Mouse (Mus musculus) neural tube, embryonic 14.5 days (tissue): ENCODE measurements at regions not wholly inside any gene's neighbourhood (a gene's known extent, or its start where the extent isn't known, plus 50 kb on each side); places are given as distances from the start of the nearest gene placed in this dataset.

Source experiments
- ATAC-seq: fragments of 200-750 bp; cut with Nextera tagmentation; 2 replicates; pipeline ENCODE4 v1.8.0; 2017; ENCODE audit warnings: low read depth, mild to moderate bottlenecking, moderate TSS enrichment, moderate library complexity
- H3K27ac ChIP-seq: fragments of 300-500 bp; sonication (generic); 2 replicates; pipeline ENCODE4 v1.5.1; 2014; ENCODE audit warnings: low read depth, mild to moderate bottlenecking, control low read depth, low read length, moderate library complexity, mixed read lengths
- H3K27me3 ChIP-seq: fragments of 300-500 bp; sonication (generic); 2 replicates; pipeline ENCODE4 v1.6.1; 2014; ENCODE audit warnings: low read length; ENCODE audit not compliant: control insufficient read depth, insufficient read depth
- H3K36me3 ChIP-seq: fragments of 300-500 bp; sonication (generic); 2 replicates; pipeline ENCODE4 v1.6.1; 2014; ENCODE audit warnings: low read length, mixed read lengths; ENCODE audit not compliant: control insufficient read depth, insufficient read depth
- H3K4me1 ChIP-seq: fragments of 300-500 bp; sonication (generic); 2 replicates; pipeline ENCODE4 v1.6.1; 2014; ENCODE audit warnings: low read length; ENCODE audit not compliant: control insufficient read depth, insufficient read depth
- H3K4me2 ChIP-seq: fragments of 300-500 bp; sonication (generic); 2 replicates; pipeline ENCODE4 v1.6.1; 2014; ENCODE audit warnings: mild to moderate bottlenecking, low read depth, low read length, control low read depth
- H3K4me3 ChIP-seq: fragments of 300-500 bp; sonication (generic); 2 replicates; pipeline ENCODE4 v1.5.1; 2014; ENCODE audit warnings: low read depth, low read length, control low read depth, mixed read lengths
- H3K9ac ChIP-seq: fragments of 300-500 bp; sonication (generic); replicated peaks from 2 replicates; pipeline ENCODE4 v1.6.1; 2014; ENCODE audit warnings: low read depth, mild to moderate bottlenecking, control low read depth, low read length, mixed read lengths
- H3K9me3 ChIP-seq: fragments of 300-500 bp; sonication (generic); 2 replicates; pipeline ENCODE4 v1.6.1; 2016; ENCODE audit warnings: low read length; ENCODE audit not compliant: control insufficient read depth
- WGBS: fragments of 180-500 bp; shearing (Covaris S2); extraction: QIAGEN DNeasy Blood & Tissue Kit; methylation state at CpG from one replicate; pipeline ENCODE4 v1.1.7; 2014; 5-methylcytosine and 5-hydroxymethylcytosine counted together

DNA sequence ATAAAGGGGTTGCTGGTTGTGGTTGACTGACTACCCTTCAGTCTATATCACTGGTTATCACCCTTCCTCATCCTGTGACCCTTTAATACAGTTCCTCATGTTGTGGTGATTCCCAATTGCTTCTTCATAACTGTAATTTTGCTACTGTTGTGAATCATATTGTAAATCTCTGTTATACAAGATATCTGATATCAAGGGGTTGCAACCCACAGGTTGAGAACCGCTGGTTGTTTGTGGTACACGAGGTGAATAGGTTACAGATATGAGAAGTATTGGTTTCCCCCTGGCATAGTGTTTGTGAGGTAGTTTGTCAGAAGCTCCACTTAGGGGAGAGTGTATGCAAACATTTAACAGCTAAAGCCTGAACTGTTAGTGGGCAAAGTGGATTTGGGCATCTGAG, 58.9 kb upstream of the Foxn3 start:
- H3K27ac ChIP-seq: no peak overlapping the region
- no peaks in the 10 kb centered on the region for H3K9me3 ChIP-seq
- no peak for ATAC-seq
- H3K4me2 ChIP-seq: no peak overlapping the region
- 90% methylated on average over 2 of the region's 2 CpGs for WGBS
- H3K4me3 ChIP-seq: no peak overlapping the region
- H3K4me1 ChIP-seq: peaks cover 5% of the 10 kb centered on the region; the same call in 1 of the 2 replicates
- H3K9ac ChIP-seq: no peak overlapping the region
- H3K36me3 ChIP-seq: no peaks in the 10 kb centered on the region
- no peaks in the 10 kb centered on the region for H3K27me3 ChIP-seq

- 81% methylated on average over 14 of the region's 14 CpGs for WGBS
- Histone ChIP-seq H3K9me3 (no peaks in the 10 kb centered on the region), H3K27ac (no peak overlapping the region), H3K27me3 (no peaks in the 10 kb centered on the region), H3K4me2 (no peak overlapping the region), H3K9ac (no peak overlapping the region), H3K4me1 (no peaks in the 10 kb centered on the region), H3K36me3 (no peaks in the 10 kb centered on the region), H3K4me3 (no peak overlapping the region)
- no peak for ATAC-seq
These were observed 53.9 kb upstream of the Foxn3 start for GRCm38 (mm10) chr12:99617241-99617804.

- no peak for ATAC-seq
- 72% methylated on average over 6 of the region's 6 CpGs for WGBS
- H3K9me3 ChIP-seq: no peaks in the 10 kb centered on the region
These were observed 51.0 kb upstream of the Foxn3 start for GRCm38 (mm10) chr12:99614420-99614819.

More at GRCm38 (mm10) chr12:99614420-99614819, 51.0 kb upstream of the Foxn3 start:
- no peak overlapping the region for H3K4me2 ChIP-seq
- H3K4me3 ChIP-seq: no peak overlapping the region
- H3K27me3 ChIP-seq: no peaks in the 10 kb centered on the region
- no peaks in the 10 kb centered on the region for H3K4me1 ChIP-seq
- no peak overlapping the region for H3K9ac ChIP-seq
- no peak overlapping the region for H3K27ac ChIP-seq
- no peaks in the 10 kb centered on the region for H3K36me3 ChIP-seq
